Mouse (Mus musculus) neural tube, embryonic 13.5 days (tissue): Measurements from ENCODE around the gene Lama4. TPM values are rescaled to one million over a fixed set of nuclear protein-coding genes. Genes with fewer than 3 reads are reported as not detected.

Experiments
- ATAC-seq: fragments of 200-750 bp; cut with Nextera tagmentation; 2 replicates; pipeline ENCODE4 v1.8.0; 2017; ENCODE audit warnings: low read depth, mild to moderate bottlenecking, moderate TSS enrichment, moderate library complexity
- H3K27ac ChIP-seq: fragments of 300-500 bp; sonication (generic); replicated peaks from 2 replicates; pipeline ENCODE4 v1.5.1; 2015; ENCODE audit warnings: moderate library complexity, mild to moderate bottlenecking, inconsistent platforms
- H3K27me3 ChIP-seq: fragments of 300-500 bp; sonication (generic); 2 replicates; pipeline ENCODE4 v1.6.1; 2015; ENCODE audit warnings: mild to moderate bottlenecking, inconsistent platforms
- H3K36me3 ChIP-seq: fragments of 300-500 bp; sonication (generic); 2 replicates; pipeline ENCODE4 v1.6.1; 2015; ENCODE audit warnings: mild to moderate bottlenecking, inconsistent platforms
- H3K4me1 ChIP-seq: fragments of 300-500 bp; sonication (generic); replicated peaks from 2 replicates; pipeline ENCODE4 v1.6.1; 2015; ENCODE audit warnings: inconsistent platforms
- H3K4me2 ChIP-seq: fragments of 300-500 bp; sonication (generic); 2 replicates; pipeline ENCODE4 v1.6.1; 2015; ENCODE audit warnings: inconsistent platforms, mild to moderate bottlenecking, moderate library complexity
- H3K4me3 ChIP-seq: fragments of 300-500 bp; sonication (generic); 2 replicates; pipeline ENCODE4 v1.5.1; 2015; ENCODE audit warnings: mild to moderate bottlenecking, inconsistent platforms
- H3K9ac ChIP-seq: fragments of 300-500 bp; sonication (generic); 2 replicates; pipeline ENCODE4 v1.6.1; 2015; ENCODE audit warnings: moderate library complexity, mild to moderate bottlenecking, inconsistent platforms
- H3K9me3 ChIP-seq: fragments of 300-500 bp; sonication (generic); 2 replicates; pipeline ENCODE4 v1.6.1; 2016; ENCODE audit warnings: inconsistent platforms
- WGBS: fragments of 180-500 bp; shearing (Covaris S2); methylation state at CpG from one replicate; pipeline ENCODE4 v1.1.7; 2015; 5-methylcytosine and 5-hydroxymethylcytosine counted together
- polyA plus RNA-seq: library from polyadenylated mRNA; unstranded; fragments of >200 nt; fragmentation: Nextera tagmentation; extraction: Ambion mirVana; gene quantifications from 2 replicates; pipeline ENCODE4 v1.2.1, GENCODE M21; 2015

The Lama4 gene
- polyA plus RNA-seq, 1 experiment from 2014 or later, result 36.7 TPM

GRCm38 (mm10) chr10:39138761-39139160 lies 173.4 kb downstream of the Lama4 start:
- no peak overlapping the region for H3K4me3 ChIP-seq
- no peaks in the 10 kb centered on the region for H3K27me3 ChIP-seq
- H3K36me3 ChIP-seq, result peaks cover 41% of the 10 kb centered on the region
- peaks cover 21% of the 10 kb centered on the region for H3K4me1 ChIP-seq
- WGBS, result 91% methylated on average over 6 of the region's 6 CpGs
- H3K27ac ChIP-seq, result no peak overlapping the region
- no peak overlapping the region for H3K4me2 ChIP-seq
- H3K9ac ChIP-seq, result no peak overlapping the region
- no peaks in the 10 kb centered on the region for H3K9me3 ChIP-seq
- no peak for ATAC-seq

GRCm38 (mm10) chr10:39140843-39141242 lies 175.5 kb downstream of the Lama4 start:
- H3K36me3 ChIP-seq, result peaks cover 56% of the 10 kb centered on the region
- peaks cover 11% of the 10 kb centered on the region for H3K4me1 ChIP-seq
- H3K4me2 ChIP-seq, result no peak overlapping the region
- H3K27ac ChIP-seq, result no peak overlapping the region
- ATAC-seq, result no peak
- H3K9ac ChIP-seq, result no peak overlapping the region
- no peaks in the 10 kb centered on the region for H3K27me3 ChIP-seq
- WGBS, result 30% methylated on average over 14 of the region's 14 CpGs
- no peak overlapping the region for H3K4me3 ChIP-seq
- no peaks in the 10 kb centered on the region for H3K9me3 ChIP-seq

GRCm38 (mm10) chr10:39141401-39141800 lies 176.1 kb downstream of the Lama4 start:
- H3K9ac ChIP-seq, result no peak overlapping the region
- H3K27me3 ChIP-seq, result no peaks in the 10 kb centered on the region
- no peak overlapping the region for H3K27ac ChIP-seq
- no peak overlapping the region for H3K4me3 ChIP-seq
- no peak overlapping the region for H3K4me2 ChIP-seq
- 95% methylated on average over 2 of the region's 2 CpGs for WGBS
- peaks cover 11% of the 10 kb centered on the region for H3K4me1 ChIP-seq
- H3K9me3 ChIP-seq, result no peaks in the 10 kb centered on the region
- H3K36me3 ChIP-seq, result peaks cover 62% of the 10 kb centered on the region
- no peak for ATAC-seq

DNA sequence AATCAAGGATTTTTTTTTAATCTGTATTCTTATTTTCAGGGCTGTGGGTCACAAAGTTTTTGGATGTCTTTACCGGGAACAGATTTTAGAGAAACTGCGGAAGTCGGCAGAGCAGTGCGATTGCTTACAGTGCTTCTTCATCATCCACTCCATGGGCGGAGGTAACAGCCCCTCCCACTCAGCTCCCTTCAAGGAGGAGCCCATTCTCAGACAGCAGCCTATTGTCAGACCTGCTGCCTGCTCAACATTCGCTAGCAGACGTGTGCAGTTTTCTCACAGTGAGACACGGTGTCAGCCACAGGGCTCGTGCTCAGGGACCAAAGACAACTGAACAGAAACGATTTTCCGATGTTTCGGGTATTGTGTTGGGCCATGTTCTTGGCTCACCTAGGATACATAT lies 176.9 kb downstream of the Lama4 start:
- peaks cover 5% of the 10 kb centered on the region for H3K4me1 ChIP-seq
- no peak overlapping the region for H3K4me2 ChIP-seq
- 60% methylated on average over 12 of the region's 12 CpGs for WGBS
- ATAC-seq, result no peak; the same call in 1 of the 2 replicates
- no peaks in the 10 kb centered on the region for H3K9me3 ChIP-seq
- no peak overlapping the region for H3K9ac ChIP-seq
- H3K27ac ChIP-seq, result no peak overlapping the region
- H3K27me3 ChIP-seq, result no peaks in the 10 kb centered on the region
- no peak overlapping the region for H3K4me3 ChIP-seq
- peaks cover 68% of the 10 kb centered on the region for H3K36me3 ChIP-seq

DNA sequence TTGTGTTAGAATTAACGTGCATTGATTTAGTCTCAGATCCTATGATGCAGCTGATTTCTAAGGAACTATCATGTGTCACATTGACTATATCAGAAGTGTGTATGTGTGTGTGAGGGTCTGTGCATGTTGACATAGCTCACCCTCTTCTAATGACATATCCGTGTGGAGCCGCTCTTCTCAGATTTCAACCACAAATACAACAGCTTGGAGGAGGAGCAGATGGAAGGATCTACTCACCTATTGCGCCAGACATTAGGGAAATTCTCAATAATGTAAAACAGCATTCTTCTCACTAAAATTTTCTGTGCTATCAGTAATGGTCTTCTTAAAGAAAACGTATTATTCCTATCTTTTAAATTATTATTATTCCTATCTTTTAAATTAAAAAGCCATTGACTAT lies 191.4 kb downstream of the Lama4 start:
- Histone ChIP-seq H3K9ac (no peak overlapping the region), H3K4me2 (no peak overlapping the region), H3K36me3 (0 out of 2 replicates have a peak, but pooled peaks cover 3% of the 10 kb centered on the region), H3K4me3 (no peak overlapping the region), H3K9me3 (no peaks in the 10 kb centered on the region), H3K27me3 (no peaks in the 10 kb centered on the region), H3K4me1 (no peaks in the 10 kb centered on the region), H3K27ac (no peak overlapping the region)
- WGBS, result 88% methylated on average over 5 of the region's 5 CpGs
- ATAC-seq, result no peak

GRCm38 (mm10) chr10:39157321-39157720 lies 192.0 kb downstream of the Lama4 start:
- Histone ChIP-seq H3K4me2 (no peak overlapping the region), H3K4me3 (no peak overlapping the region), H3K27me3 (no peaks in the 10 kb centered on the region), H3K9ac (no peak overlapping the region), H3K9me3 (no peaks in the 10 kb centered on the region), H3K36me3 (0 out of 2 replicates have a peak, but pooled peaks cover 3% of the 10 kb centered on the region), H3K4me1 (no peaks in the 10 kb centered on the region), H3K27ac (no peak overlapping the region)
- 88% methylated on average over 1 of the region's 1 CpGs for WGBS
- ATAC-seq, result no peak

- Histone ChIP-seq H3K27ac (no peak overlapping the region), H3K36me3 (0 out of 2 replicates have a peak, but pooled peaks cover 3% of the 10 kb centered on the region), H3K4me3 (no peak overlapping the region), H3K4me1 (peaks cover 9% of the 10 kb centered on the region; the same call in 1 of the 2 replicates), H3K9ac (no peak overlapping the region), H3K9me3 (no peaks in the 10 kb centered on the region), H3K4me2 (no peak overlapping the region), H3K27me3 (no peaks in the 10 kb centered on the region)
- ATAC-seq, result no peak
- WGBS, result 60% methylated on average over 12 of the region's 12 CpGs
Measured at GRCm38 (mm10) chr10:39158306-39158705, 193.0 kb downstream of the Lama4 start.

Other genes starting within 250 kb of the Lama4 start
- not detected in 2 replicates for gene Rfpl4b, start 143.7 kb upstream of the Lama4 start, polyA plus RNA-seq
- 30.2 and 37.0 TPM in 2 replicates for gene Fam229b, start 168.4 kb downstream of the Lama4 start, polyA plus RNA-seq
- 7.8 and 11.3 TPM in 2 replicates for gene Tube1, start 168.5 kb downstream of the Lama4 start, polyA plus RNA-seq
- gene Ccn6, start 198.3 kb downstream of the Lama4 start, polyA plus RNA-seq, result 0.65 and 0.81 TPM in 2 replicates